Mouse (Mus musculus) kidney, postnatal 0 days (tissue): ENCODE measurements around the gene Prr13. TPM values are rescaled to one million over a fixed set of nuclear protein-coding genes. Genes with fewer than 3 reads are reported as not detected.

Experiments
- ATAC-seq: fragments of 200-750 bp; cut with Nextera tagmentation; replicated peaks from 2 replicates; pipeline ENCODE4 v1.8.0; 2017; ENCODE audit warnings: low read depth, moderate number of reproducible peaks, moderate TSS enrichment, moderate library complexity; ENCODE audit not compliant: low FRiP score
- DNase-seq: peaks from one replicate; pipeline ENCODE4 v3.0.0-alpha.2; 2016; ENCODE audit warnings: low spot score
- H3K27ac ChIP-seq: fragments of 300-500 bp; sonication (generic); 2 replicates; pipeline ENCODE4 v1.5.1; 2014; ENCODE audit warnings: mild to moderate bottlenecking
- H3K27me3 ChIP-seq: fragments of 300-500 bp; sonication (generic); 2 replicates; pipeline ENCODE4 v1.6.1; 2014; ENCODE audit warnings: low read length, mixed read lengths; ENCODE audit not compliant: insufficient read depth
- H3K36me3 ChIP-seq: fragments of 300-500 bp; sonication (generic); 2 replicates; pipeline ENCODE4 v1.6.1; 2014; ENCODE audit warnings: low read length, mixed read lengths; ENCODE audit not compliant: insufficient read depth
- H3K4me1 ChIP-seq: fragments of 300-500 bp; sonication (generic); replicated peaks from 2 replicates; pipeline ENCODE4 v1.6.1; 2014; ENCODE audit warnings: antibody characterized with exemption, low read length, mixed read lengths; ENCODE audit not compliant: insufficient read depth
- H3K4me2 ChIP-seq: fragments of 300-500 bp; sonication (generic); 2 replicates; pipeline ENCODE4 v1.6.1; 2014; ENCODE audit warnings: mild to moderate bottlenecking, low read length, moderate library complexity, mixed read lengths
- H3K4me3 ChIP-seq: fragments of 300-500 bp; sonication (generic); replicated peaks from 2 replicates; pipeline ENCODE4 v1.5.1; 2014; ENCODE audit warnings: low read depth, low read length
- H3K9ac ChIP-seq: fragments of 300-500 bp; sonication (generic); 2 replicates; pipeline ENCODE4 v1.6.1; 2014; ENCODE audit warnings: low read depth, low read length
- H3K9me3 ChIP-seq: fragments of 300-500 bp; sonication (generic); replicated peaks from 2 replicates; pipeline ENCODE4 v1.6.1; 2016; ENCODE audit warnings: low read length, inconsistent platforms, mixed read lengths
- CTCF ChIP-seq: IDR thresholded peaks from 2 replicates; pipeline ENCODE4 v1.5.1; 2016; ENCODE audit warnings: antibody characterized with exemption, low read depth, mild to moderate bottlenecking, moderate library complexity
- WGBS: fragments of 180-500 bp; shearing (Covaris S2); extraction: QIAGEN DNeasy Blood & Tissue Kit; methylation state at CpG from one replicate; pipeline ENCODE4 v1.1.7; 2014; 5-methylcytosine and 5-hydroxymethylcytosine counted together
- polyA plus RNA-seq: library from polyadenylated mRNA; unstranded; fragments of >200 nt; fragmentation: Nextera tagmentation; extraction: Ambion mirVana; gene quantifications from 2 replicates; pipeline ENCODE4 v1.2.1, GENCODE M21; 2015

The Prr13 gene
- polyA plus RNA-seq, 1 experiment from 2014 or later: 109 TPM

DNA sequence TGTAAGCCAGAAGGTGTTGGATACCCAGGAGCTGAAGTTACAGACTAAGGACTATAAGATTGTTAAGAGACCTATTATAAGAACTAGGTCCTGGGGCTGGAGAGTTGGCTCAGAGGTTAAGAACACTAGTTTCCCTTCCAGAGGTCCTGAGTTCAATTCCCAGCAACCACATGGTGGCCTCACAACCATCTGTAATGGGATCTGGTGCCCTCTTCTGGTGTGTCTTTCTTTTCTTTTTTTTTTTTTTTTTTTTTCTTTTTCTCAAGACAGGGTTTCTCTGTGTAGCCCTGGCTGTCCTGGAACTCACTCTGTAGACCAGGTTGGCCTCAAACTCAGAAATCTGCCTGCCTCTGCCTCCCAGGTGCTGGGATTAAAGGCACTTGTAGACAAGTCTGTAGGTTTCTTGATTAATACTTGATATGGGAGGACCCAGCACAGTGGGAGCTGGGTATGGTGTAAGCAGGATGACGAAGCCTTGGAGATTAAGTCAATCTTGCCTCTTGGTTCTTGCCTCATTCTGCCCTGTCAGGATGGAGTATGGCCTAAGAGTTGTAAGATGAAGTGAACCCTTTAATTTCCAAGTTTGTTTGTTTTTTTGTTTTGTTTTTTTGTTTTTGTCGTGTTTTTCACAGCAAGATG lies 35.1 kb upstream of the Prr13 start:
- 88% methylated on average over 2 of the region's 2 CpGs for WGBS
- no peak for TF ChIP-seq CTCF
- Histone ChIP-seq H3K4me2 (no peak overlapping the region), H3K27me3 (no peaks in the 10 kb centered on the region), H3K4me3 (no peak overlapping the region), H3K36me3 (peaks cover 17% of the 10 kb centered on the region), H3K9me3 (no peaks in the 10 kb centered on the region), H3K27ac (no peak overlapping the region), H3K9ac (no peak overlapping the region), H3K4me1 (no peaks in the 10 kb centered on the region)
- ATAC-seq (no peak), DNase-seq (no peak)

GRCm38 (mm10) chr15:102424657-102425056 lies 34.2 kb upstream of the Prr13 start:
- TF ChIP-seq CTCF: no peak
- no peaks in the 10 kb centered on the region for H3K9me3 ChIP-seq
- DNase-seq: no peak
- H3K27me3 ChIP-seq: no peaks in the 10 kb centered on the region
- H3K4me1 ChIP-seq: no peaks in the 10 kb centered on the region
- no peak for ATAC-seq
- H3K4me3 ChIP-seq: no peak overlapping the region
- H3K27ac ChIP-seq: no peak overlapping the region
- no peak overlapping the region for H3K9ac ChIP-seq
- no peak overlapping the region for H3K4me2 ChIP-seq
- peaks cover 20% of the 10 kb centered on the region for H3K36me3 ChIP-seq
- WGBS: 89% methylated on average over 2 of the region's 2 CpGs

- Histone ChIP-seq H3K27ac (no peak overlapping the region), H3K4me2 (no peak overlapping the region), H3K9me3 (no peaks in the 10 kb centered on the region), H3K9ac (no peak overlapping the region), H3K4me3 (no peak overlapping the region), H3K27me3 (no peaks in the 10 kb centered on the region), H3K36me3 (peaks cover 35% of the 10 kb centered on the region), H3K4me1 (no peaks in the 10 kb centered on the region)
- no peak for DNase-seq
- no peak for ATAC-seq
- TF ChIP-seq CTCF: no peak
- WGBS: 100% methylated on average over 1 of the region's 1 CpGs
Measured at GRCm38 (mm10) chr15:102426963-102427362, 31.9 kb upstream of the Prr13 start.

GRCm38 (mm10) chr15:102432046-102432445 lies 26.8 kb upstream of the Prr13 start:
- Histone ChIP-seq H3K27ac (no peak overlapping the region), H3K4me3 (no peak overlapping the region), H3K27me3 (no peaks in the 10 kb centered on the region), H3K9ac (no peak overlapping the region), H3K4me1 (no peaks in the 10 kb centered on the region), H3K9me3 (no peaks in the 10 kb centered on the region), H3K4me2 (no peak overlapping the region), H3K36me3 (peaks cover 46% of the 10 kb centered on the region)
- TF ChIP-seq CTCF: no peak
- DNase-seq (no peak), ATAC-seq (no peak)
- 78% methylated on average over 1 of the region's 1 CpGs for WGBS

DNA sequence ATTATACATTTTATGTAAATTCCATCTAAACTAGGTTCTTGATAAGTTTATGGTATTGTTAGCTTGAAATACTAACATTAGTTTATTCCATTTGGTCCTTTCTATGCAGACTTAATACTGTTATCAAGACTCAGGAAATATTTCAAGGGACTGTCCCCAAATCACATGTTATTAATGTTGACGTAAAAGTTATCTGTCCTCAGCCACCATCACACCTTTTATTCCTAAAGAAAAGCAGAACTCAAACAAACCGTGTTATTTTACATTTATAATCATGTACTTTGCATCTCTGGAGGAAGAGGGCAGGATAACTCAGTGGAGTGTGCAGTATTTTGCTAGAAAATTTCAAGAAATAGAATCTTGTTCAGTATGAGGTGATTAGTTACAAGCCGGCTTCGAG lies 25.7 kb upstream of the Prr13 start:
- H3K4me2 ChIP-seq: no peak overlapping the region

GRCm38 (mm10) chr15:102442490-102442889 lies 16.3 kb upstream of the Prr13 start:
- Histone ChIP-seq H3K4me2 (no peak overlapping the region), H3K4me1 (no peaks in the 10 kb centered on the region), H3K4me3 (no peak overlapping the region), H3K9ac (no peak overlapping the region), H3K27me3 (no peaks in the 10 kb centered on the region), H3K27ac (no peak overlapping the region), H3K9me3 (no peaks in the 10 kb centered on the region), H3K36me3 (no peaks in the 10 kb centered on the region)
- ATAC-seq (no peak), DNase-seq (peak; percentile 87)
- 50% methylated on average over 2 of the region's 2 CpGs for WGBS
- peak; percentile 83 for TF ChIP-seq CTCF

More for the DNA sequence above, 25.7 kb upstream of the Prr13 start:
- Histone ChIP-seq H3K27me3 (no peaks in the 10 kb centered on the region), H3K4me1 (no peaks in the 10 kb centered on the region), H3K4me3 (no peak overlapping the region), H3K36me3 (peaks cover 43% of the 10 kb centered on the region), H3K9ac (no peak overlapping the region), H3K9me3 (no peaks in the 10 kb centered on the region), H3K27ac (no peak overlapping the region)
- 94% methylated on average over 4 of the region's 4 CpGs for WGBS
- DNase-seq (no peak), ATAC-seq (no peak)
- TF ChIP-seq CTCF: no peak

GRCm38 (mm10) chr15:102445146-102445545 lies 13.7 kb upstream of the Prr13 start, which contains the start of gene Amhr2:
Gene Amhr2 (plus strand): TSS chr15:102445367.
- Histone ChIP-seq H3K36me3 (no peaks in the 10 kb centered on the region), H3K9ac (no peak within 1 kb of the TSS), H3K27me3 (no peaks in the 10 kb centered on the region), H3K4me3 (no peak within 1 kb of the TSS), H3K4me1 (no peaks in the 10 kb centered on the region), H3K27ac (no peak within 1 kb of the TSS), H3K4me2 (no peak within 1 kb of the TSS), H3K9me3 (no peaks in the 10 kb centered on the region)
- peak; percentile 29 for DNase-seq
- no peak for TF ChIP-seq CTCF
- no peak for ATAC-seq
- WGBS: 51% methylated on average over 8 of the region's 8 CpGs
